ENCODE assay signal across 21 mouse cellular contexts in genomic region chr9:121872062-121872683, GRCm38 (mm10). TPM values are rescaled to one million over a fixed set of nuclear protein-coding genes. Genes with fewer than 3 reads are reported as not detected.
"Had no signal": no experiment of that assay in that cellular context is flagged by ENCODE, and none has a peak within 500 bp of the region (broad histone marks: within the 10 kb centered on the region; RNA-seq: fewer than 3 reads in every experiment).

No protein-coding gene starts in this region.

- H3K36me3 ChIP-seq: limb, embryonic 15.5 days; liver, embryonic 13.5 days; midbrain, embryonic 10.5 days; midbrain, embryonic 15.5 days; neural tube, embryonic 13.5 days; stomach, embryonic 15.5 days had no signal

- H3K27me3 ChIP-seq: limb, embryonic 15.5 days; liver, embryonic 13.5 days; midbrain, embryonic 15.5 days; stomach, embryonic 15.5 days had no signal

- ATAC-seq: midbrain, embryonic 15.5 days had no signal

- H3K4me1 ChIP-seq: limb, embryonic 15.5 days; liver, embryonic 13.5 days; midbrain, embryonic 10.5 days; midbrain, embryonic 15.5 days had no signal

- H3K4me3 ChIP-seq: limb, embryonic 15.5 days; liver, embryonic 13.5 days; midbrain, embryonic 10.5 days; midbrain, embryonic 15.5 days; neural tube, embryonic 13.5 days; stomach, embryonic 15.5 days had no signal

- DNase-seq: kidney, adult 11 months; kidney, postnatal 14 days; liver, embryonic 13.5 days; lung, adult 18-20 months; retina, postnatal 1 day; right cerebral cortex, postnatal 4 days; thymus, adult 18-20 months; thymus, postnatal 14 days had no signal

- H3K27ac ChIP-seq: limb, embryonic 15.5 days; liver, embryonic 13.5 days; midbrain, embryonic 10.5 days; midbrain, embryonic 15.5 days; neural tube, embryonic 13.5 days; stomach, embryonic 15.5 days had no signal

RNA-seq across cellular contexts. Expression of gene Ackr2, which starts 26.0 kb away (rescaled TPM):
- total RNA-seq: megakaryocyte progenitor cell, adult 5-6 weeks had no signal

RNA-seq across cellular contexts. Expression of gene Ccdc13, which starts 32.9 kb away (rescaled TPM):
- total RNA-seq: megakaryocyte progenitor cell, adult 5-6 weeks had no signal
- polyA plus RNA-seq: liver, embryonic 13.5 days; spleen, adult 2 months had no signal

RNA-seq across cellular contexts. Expression of gene Cyp8b1, which starts 43.9 kb away (rescaled TPM):
- total RNA-seq: layer of hippocampus, postnatal 25 days; left cerebral cortex, adult 8-10 months; left cerebral cortex, postnatal 25 days; megakaryocyte progenitor cell, adult 5-6 weeks had no signal
- polyA plus RNA-seq: kidney, embryonic 14.5 days; limb, embryonic 11.5 days; limb, embryonic 15.5 days; lung, embryonic 16.5 days; midbrain, embryonic 10.5 days; midbrain, embryonic 15.5 days; neural tube, embryonic 13.5 days had no signal
